Mouse (Mus musculus) spleen, postnatal 36 days (tissue): ENCODE data around the gene Kcnk12.

Experiments used
- DNase-seq, 2 experiments: peaks; one replicate each; pipeline ENCODE4 v3.0.0; 2022; ENCODE audit warnings: low spot score in 2 of 2, mixed read lengths in 1 of 2

The Kcnk12 gene

GRCm38 (mm10) chr17:87785721-87786120 is 12.1 kb downstream of the Kcnk12 start:
- DNase-seq = no peak

- no peak for DNase-seq
These were observed 12.9 kb downstream of the Kcnk12 start for GRCm38 (mm10) chr17:87784911-87785310.

GRCm38 (mm10) chr17:87784141-87784831 is 13.5 kb downstream of the Kcnk12 start:
- DNase-seq = no peak

GRCm38 (mm10) chr17:87781244-87781643 is 16.6 kb downstream of the Kcnk12 start:
- no peak for DNase-seq

GRCm38 (mm10) chr17:87780164-87780563 is 17.6 kb downstream of the Kcnk12 start:
- no peak for DNase-seq

GRCm38 (mm10) chr17:87774982-87775381 is 22.8 kb downstream of the Kcnk12 start:
- DNase-seq = no peak

- DNase-seq = no peak
These were observed 24.6 kb downstream of the Kcnk12 start for GRCm38 (mm10) chr17:87773175-87773574.

GRCm38 (mm10) chr17:87770766-87771165 is 27.0 kb downstream of the Kcnk12 start:
- DNase-seq = no peak

- DNase-seq = no peak
These were observed 30.9 kb downstream of the Kcnk12 start for GRCm38 (mm10) chr17:87766888-87767287.

- no peak for DNase-seq
These were observed 32.8 kb downstream of the Kcnk12 start for GRCm38 (mm10) chr17:87765031-87765430.

GRCm38 (mm10) chr17:87763146-87763545 is 34.6 kb downstream of the Kcnk12 start:
- DNase-seq = no peak

GRCm38 (mm10) chr17:87760315-87760714 is 37.5 kb downstream of the Kcnk12 start:
- DNase-seq = no peak

GRCm38 (mm10) chr17:87745926-87746888 is 51.6 kb downstream of the Kcnk12 start:
- DNase-seq = peak; percentile 12 to 29

- no peak for DNase-seq
These were observed 52.5 kb downstream of the Kcnk12 start for GRCm38 (mm10) chr17:87744985-87745925.

GRCm38 (mm10) chr17:87739835-87740234 is 58.0 kb downstream of the Kcnk12 start:
- no peak for DNase-seq

- DNase-seq = no peak
These were observed 60.6 kb downstream of the Kcnk12 start for GRCm38 (mm10) chr17:87737144-87737543.

- no peak for DNase-seq
These were observed 63.3 kb downstream of the Kcnk12 start for GRCm38 (mm10) chr17:87734471-87734870.

GRCm38 (mm10) chr17:87731962-87732361 is 65.8 kb downstream of the Kcnk12 start:
- DNase-seq = peak; percentile 9 to 18

- DNase-seq = no peak
These were observed 71.1 kb downstream of the Kcnk12 start for GRCm38 (mm10) chr17:87726489-87727356.

GRCm38 (mm10) chr17:87724727-87725126 is 73.1 kb downstream of the Kcnk12 start:
- no peak for DNase-seq

GRCm38 (mm10) chr17:87700101-87700500 is 97.7 kb downstream of the Kcnk12 start:
- no peak for DNase-seq
